Mouse (Mus musculus) embryonic facial prominence, embryonic 10.5 days (tissue): ENCODE results near the gene Cox7a1. TPM values are rescaled to one million over a fixed set of nuclear protein-coding genes. Genes with fewer than 3 reads are reported as not detected.

Experiments used
- DNase-seq: peaks from one replicate; pipeline ENCODE4 v3.0.0-alpha.2; 2017; ENCODE audit warnings: low spot score
- H3K27ac ChIP-seq: fragments of 300-500 bp; sonication (generic); replicated peaks from 2 replicates; pipeline ENCODE4 v1.5.1; 2016; ENCODE audit warnings: mild to moderate bottlenecking
- H3K27me3 ChIP-seq: fragments of 300-500 bp; sonication (generic); replicated peaks from 2 replicates; pipeline ENCODE4 v1.6.1; 2016; ENCODE audit warnings: low read depth, mild to moderate bottlenecking; ENCODE audit not compliant: poor library complexity, severe bottlenecking
- H3K36me3 ChIP-seq: fragments of 300-500 bp; sonication (generic); replicated peaks from 2 replicates; pipeline ENCODE4 v1.6.1; 2016; ENCODE audit warnings: mild to moderate bottlenecking, moderate library complexity
- H3K4me1 ChIP-seq: fragments of 300-500 bp; sonication (generic); 2 replicates; pipeline ENCODE4 v1.6.1; 2016
- H3K4me3 ChIP-seq: fragments of 300-500 bp; sonication (generic); 2 replicates; pipeline ENCODE4 v1.5.1; 2016; ENCODE audit warnings: mild to moderate bottlenecking, moderate library complexity
- H3K9me3 ChIP-seq: fragments of 300-500 bp; sonication (generic); 2 replicates; pipeline ENCODE4 v1.6.1; 2016; ENCODE audit warnings: mild to moderate bottlenecking
- WGBS: fragments of 180-500 bp; shearing (Covaris S2); methylation state at CpG from one replicate; pipeline ENCODE4 v1.1.7; 2016; 5-methylcytosine and 5-hydroxymethylcytosine counted together
- polyA plus RNA-seq: library from polyadenylated mRNA; unstranded; fragments of >200 nt; fragmentation: Nextera tagmentation; extraction: Ambion mirVana; gene quantifications from 2 replicates; pipeline ENCODE4 v1.2.1, GENCODE M21; 2016

Cox7a1 gene
- 2.5 and 4.2 TPM in 2 replicates for polyA plus RNA-seq

GRCm38 (mm10) chr7:30183879-30184289 is at the start of gene Cox7a1:
Cox7a1 (plus strand) TSS chr7:30184144.
- peak; percentile 76 for DNase-seq
- H3K36me3 ChIP-seq: peaks cover 49% of the 10 kb centered on the region
- H3K27me3 ChIP-seq: no peaks in the 10 kb centered on the region
- 1% methylated on average over 11 of the region's 11 CpGs for WGBS
- peaks cover 12% of the 10 kb centered on the region for H3K4me1 ChIP-seq
- H3K27ac ChIP-seq: 0 out of 2 replicates have a peak within 1 kb of the TSS, but pooled peaks have one; percentile 24
- H3K9me3 ChIP-seq: no peaks in the 10 kb centered on the region
- H3K4me3 ChIP-seq: peak within 1 kb of the TSS; percentile 49

- Histone ChIP-seq H3K36me3 (peaks cover 90% of the 10 kb centered on the region), H3K4me3 (no peak overlapping the region), H3K9me3 (peaks cover 17% of the 10 kb centered on the region), H3K27me3 (no peaks in the 10 kb centered on the region), H3K4me1 (no peaks in the 10 kb centered on the region), H3K27ac (no peak overlapping the region)
- 92% methylated on average over 10 of the region's 10 CpGs for WGBS
- no peak for DNase-seq
These were observed 47.1 kb upstream of the Cox7a1 start for GRCm38 (mm10) chr7:30136826-30137225.

GRCm38 (mm10) chr7:30143170-30143554 is 40.8 kb upstream of the Cox7a1 start:
- Histone ChIP-seq H3K9me3 (peaks cover 31% of the 10 kb centered on the region), H3K4me3 (peak overlapping the region; percentile 62), H3K27ac (peak overlapping the region; percentile 89), H3K4me1 (peaks cover 3% of the 10 kb centered on the region; the same call in 1 of the 2 replicates), H3K36me3 (peaks cover 63% of the 10 kb centered on the region), H3K27me3 (no peaks in the 10 kb centered on the region)
- no peak for DNase-seq
- WGBS: 17% methylated on average over 8 of the region's 8 CpGs

- 3% methylated on average over 35 of the region's 35 CpGs for WGBS
These were observed 40.3 kb upstream of the Cox7a1 start for GRCm38 (mm10) chr7:30143555-30144209.

GRCm38 (mm10) chr7:30147011-30147410 is 36.9 kb upstream of the Cox7a1 start:
- H3K4me1 ChIP-seq: peaks cover 3% of the 10 kb centered on the region; the same call in 1 of the 2 replicates
- DNase-seq: no peak
- H3K27ac ChIP-seq: no peak overlapping the region
- no peak overlapping the region for H3K4me3 ChIP-seq
- H3K36me3 ChIP-seq: peaks cover 73% of the 10 kb centered on the region
- 95% methylated on average over 5 of the region's 5 CpGs for WGBS
- H3K27me3 ChIP-seq: no peaks in the 10 kb centered on the region
- peaks cover 67% of the 10 kb centered on the region for H3K9me3 ChIP-seq

More at GRCm38 (mm10) chr7:30143555-30144209, 40.3 kb upstream of the Cox7a1 start:
- Histone ChIP-seq H3K27me3 (no peaks in the 10 kb centered on the region), H3K9me3 (peaks cover 36% of the 10 kb centered on the region), H3K27ac (peak overlapping the region; percentile 89), H3K4me1 (peaks cover 3% of the 10 kb centered on the region; the same call in 1 of the 2 replicates), H3K4me3 (peak overlapping the region; percentile 62), H3K36me3 (peaks cover 63% of the 10 kb centered on the region)
- peak; percentile 94 for DNase-seq

GRCm38 (mm10) chr7:30154040-30154439 is 29.9 kb upstream of the Cox7a1 start:
- WGBS: 84% methylated on average over 1 of the region's 1 CpGs
- H3K36me3 ChIP-seq: peaks cover 98% of the 10 kb centered on the region

GRCm38 (mm10) chr7:30155507-30155906 is 28.4 kb upstream of the Cox7a1 start:
- DNase-seq: no peak
- H3K27ac ChIP-seq: no peak overlapping the region
- H3K36me3 ChIP-seq: peaks cover 98% of the 10 kb centered on the region
- 97% methylated on average over 3 of the region's 3 CpGs for WGBS
- peaks cover 95% of the 10 kb centered on the region for H3K9me3 ChIP-seq
- H3K4me3 ChIP-seq: no peak overlapping the region
- H3K4me1 ChIP-seq: no peaks in the 10 kb centered on the region
- H3K27me3 ChIP-seq: no peaks in the 10 kb centered on the region

More at GRCm38 (mm10) chr7:30154040-30154439, 29.9 kb upstream of the Cox7a1 start:
- H3K4me3 ChIP-seq: no peak overlapping the region
- H3K27me3 ChIP-seq: no peaks in the 10 kb centered on the region
- H3K27ac ChIP-seq: no peak overlapping the region
- H3K4me1 ChIP-seq: no peaks in the 10 kb centered on the region
- peaks cover 95% of the 10 kb centered on the region for H3K9me3 ChIP-seq
- no peak for DNase-seq

GRCm38 (mm10) chr7:30163113-30163512 is 20.8 kb upstream of the Cox7a1 start:
- Histone ChIP-seq H3K27me3 (no peaks in the 10 kb centered on the region), H3K9me3 (peaks cover 96% of the 10 kb centered on the region), H3K27ac (no peak overlapping the region), H3K36me3 (peaks cover 100% of the 10 kb centered on the region), H3K4me1 (0 out of 2 replicates have a peak, but pooled peaks cover 1% of the 10 kb centered on the region), H3K4me3 (no peak overlapping the region)
- no peak for DNase-seq
- WGBS: 98% methylated on average over 5 of the region's 5 CpGs

- no peak for DNase-seq
- Histone ChIP-seq H3K4me1 (0 out of 2 replicates have a peak, but pooled peaks cover 6% of the 10 kb centered on the region), H3K4me3 (no peak overlapping the region), H3K9me3 (peaks cover 81% of the 10 kb centered on the region), H3K36me3 (peaks cover 85% of the 10 kb centered on the region), H3K27me3 (no peaks in the 10 kb centered on the region), H3K27ac (no peak overlapping the region)
- 100% methylated on average over 2 of the region's 2 CpGs for WGBS
These were observed 19.2 kb upstream of the Cox7a1 start for GRCm38 (mm10) chr7:30164745-30165144.

GRCm38 (mm10) chr7:30168914-30169582 is 14.9 kb upstream of the Cox7a1 start:
- no peak for DNase-seq
- 5% methylated on average over 21 of the region's 21 CpGs for WGBS

GRCm38 (mm10) chr7:30169583-30170282 is 14.2 kb upstream of the Cox7a1 start, which contains the start of gene Zfp146:
Zfp146 (minus strand) TSS chr7:30169750.
- Histone ChIP-seq H3K36me3 (peaks cover 46% of the 10 kb centered on the region), H3K4me1 (peaks cover 13% of the 10 kb centered on the region), H3K9me3 (peaks cover 31% of the 10 kb centered on the region), H3K27ac (peak within 1 kb of the TSS; percentile 97), H3K4me3 (peak within 1 kb of the TSS; percentile 71), H3K27me3 (no peaks in the 10 kb centered on the region)
- DNase-seq: peak; percentile 93
- under 1% methylated on average over 36 of the region's 36 CpGs for WGBS

More at GRCm38 (mm10) chr7:30168914-30169582, 14.9 kb upstream of the Cox7a1 start:
- H3K4me3 ChIP-seq: peak overlapping the region; percentile 71
- peaks cover 38% of the 10 kb centered on the region for H3K9me3 ChIP-seq
- H3K27me3 ChIP-seq: no peaks in the 10 kb centered on the region
- H3K36me3 ChIP-seq: peaks cover 50% of the 10 kb centered on the region
- peaks cover 13% of the 10 kb centered on the region for H3K4me1 ChIP-seq
- H3K27ac ChIP-seq: peak overlapping the region; percentile 97

- Histone ChIP-seq H3K4me1 (peaks cover 13% of the 10 kb centered on the region), H3K27me3 (no peaks in the 10 kb centered on the region), H3K36me3 (peaks cover 40% of the 10 kb centered on the region), H3K4me3 (peak overlapping the region; percentile 71), H3K27ac (peak overlapping the region; percentile 97), H3K9me3 (peaks cover 24% of the 10 kb centered on the region)
- 32% methylated on average over 11 of the region's 11 CpGs for WGBS
- DNase-seq: no peak
These were observed 13.5 kb upstream of the Cox7a1 start for GRCm38 (mm10) chr7:30170283-30170951.
